Mouse (Mus musculus): Measurements from ENCODE around the gene Arl15. TPM values are rescaled to one million over a fixed set of nuclear protein-coding genes. Genes with fewer than 3 reads are reported as not detected.

The Arl15 gene
- total RNA-seq, 2 experiments from 2014 or later = 12.5 to 21.6 TPM

- ATAC-seq (replicated peaks; ENCODE audit: low FRiP score, low TSS enrichment, poor library complexity, severe bottlenecking) = no peak
Observed at GRCm38 (mm10) chr13:114151698-114152069, 357.4 kb downstream of the Arl15 start.

- ATAC-seq (replicated peaks; ENCODE audit: low FRiP score, low TSS enrichment, poor library complexity, severe bottlenecking) = no peak
Observed at GRCm38 (mm10) chr13:114156689-114157088, 362.4 kb downstream of the Arl15 start.

GRCm38 (mm10) chr13:114158111-114158730, 363.9 kb downstream of the Arl15 start:
- no peak for ATAC-seq (replicated peaks; ENCODE audit: low FRiP score, low TSS enrichment, poor library complexity, severe bottlenecking)

- no peak for ATAC-seq (replicated peaks; ENCODE audit: low FRiP score, low TSS enrichment, poor library complexity, severe bottlenecking)
Observed at GRCm38 (mm10) chr13:114159634-114160391, 365.5 kb downstream of the Arl15 start.

- ATAC-seq (replicated peaks; ENCODE audit: low FRiP score, low TSS enrichment, poor library complexity, severe bottlenecking) = no peak
Observed at GRCm38 (mm10) chr13:114162753-114163152, 368.4 kb downstream of the Arl15 start.

GRCm38 (mm10) chr13:114165616-114166015, 371.3 kb downstream of the Arl15 start:
- ATAC-seq (replicated peaks; ENCODE audit: low FRiP score, low TSS enrichment, poor library complexity, severe bottlenecking) = no peak

- ATAC-seq (replicated peaks; ENCODE audit: low FRiP score, low TSS enrichment, poor library complexity, severe bottlenecking) = no peak
Observed at GRCm38 (mm10) chr13:114166439-114167183, 372.3 kb downstream of the Arl15 start.

GRCm38 (mm10) chr13:114170061-114170460, 375.8 kb downstream of the Arl15 start:
- ATAC-seq (replicated peaks; ENCODE audit: low FRiP score, low TSS enrichment, poor library complexity, severe bottlenecking) = no peak

- ATAC-seq (replicated peaks; ENCODE audit: low FRiP score, low TSS enrichment, poor library complexity, severe bottlenecking) = no peak
Observed at GRCm38 (mm10) chr13:114171465-114171864, 377.2 kb downstream of the Arl15 start.

- no peak for ATAC-seq (replicated peaks; ENCODE audit: low FRiP score, low TSS enrichment, poor library complexity, severe bottlenecking)
Observed at GRCm38 (mm10) chr13:114188107-114188506, 393.8 kb downstream of the Arl15 start.

GRCm38 (mm10) chr13:114188801-114189200, 394.5 kb downstream of the Arl15 start:
- ATAC-seq (replicated peaks; ENCODE audit: low FRiP score, low TSS enrichment, poor library complexity, severe bottlenecking) = no peak

GRCm38 (mm10) chr13:114189441-114189840, 395.1 kb downstream of the Arl15 start:
- no peak for ATAC-seq (replicated peaks; ENCODE audit: low FRiP score, low TSS enrichment, poor library complexity, severe bottlenecking)

GRCm38 (mm10) chr13:114190898-114191297, 396.6 kb downstream of the Arl15 start:
- no peak for ATAC-seq (replicated peaks; ENCODE audit: low FRiP score, low TSS enrichment, poor library complexity, severe bottlenecking)

- no peak for ATAC-seq (replicated peaks; ENCODE audit: low FRiP score, low TSS enrichment, poor library complexity, severe bottlenecking)
Observed at GRCm38 (mm10) chr13:114198252-114198799, 404.0 kb downstream of the Arl15 start.

- no peak for ATAC-seq (replicated peaks; ENCODE audit: low FRiP score, low TSS enrichment, poor library complexity, severe bottlenecking)
Observed at GRCm38 (mm10) chr13:114199746-114200145, 405.4 kb downstream of the Arl15 start.

GRCm38 (mm10) chr13:114200545-114200944, 406.2 kb downstream of the Arl15 start:
- no peak for ATAC-seq (replicated peaks; ENCODE audit: low FRiP score, low TSS enrichment, poor library complexity, severe bottlenecking)

GRCm38 (mm10) chr13:114202806-114203570, 408.7 kb downstream of the Arl15 start:
- ATAC-seq (replicated peaks; ENCODE audit: low FRiP score, low TSS enrichment, poor library complexity, severe bottlenecking) = no peak
